Mouse (Mus musculus): Measurements from ENCODE around the gene Wdr35.

DNA sequence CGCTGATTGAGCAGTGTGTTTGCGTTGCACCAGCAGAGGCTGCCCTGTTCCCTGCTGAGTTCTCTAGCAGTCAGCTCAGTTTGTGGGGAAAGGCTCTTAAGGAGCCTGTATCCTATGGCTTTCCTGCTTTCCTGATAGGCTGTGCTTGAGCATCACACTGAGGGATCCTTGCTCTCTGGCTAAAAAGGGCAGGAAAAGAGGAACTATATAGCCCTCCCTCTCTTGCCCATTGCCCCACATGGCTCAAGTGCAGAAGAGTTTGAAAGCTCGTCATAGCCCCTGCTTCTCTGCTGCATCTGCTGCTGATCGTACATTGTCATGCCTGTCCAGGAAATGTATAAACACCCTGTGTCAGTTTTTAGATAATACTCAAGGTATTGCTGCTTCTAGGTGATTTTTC lies 33.5 kb downstream of the Wdr35 start:
- TF ChIP-seq POLR2A (IDR thresholded peaks at IDR 0.05; ENCODE audit: borderline replicate concordance, control insufficient read depth, low read depth, low read length) (no peak), CTCF (IDR thresholded peaks at IDR 0.05; ENCODE audit: control insufficient read depth, insufficient read depth, low read length) (no peak)
